Mouse (Mus musculus): ENCODE results near the gene Tnnt2.

The Tnnt2 gene

DNA sequence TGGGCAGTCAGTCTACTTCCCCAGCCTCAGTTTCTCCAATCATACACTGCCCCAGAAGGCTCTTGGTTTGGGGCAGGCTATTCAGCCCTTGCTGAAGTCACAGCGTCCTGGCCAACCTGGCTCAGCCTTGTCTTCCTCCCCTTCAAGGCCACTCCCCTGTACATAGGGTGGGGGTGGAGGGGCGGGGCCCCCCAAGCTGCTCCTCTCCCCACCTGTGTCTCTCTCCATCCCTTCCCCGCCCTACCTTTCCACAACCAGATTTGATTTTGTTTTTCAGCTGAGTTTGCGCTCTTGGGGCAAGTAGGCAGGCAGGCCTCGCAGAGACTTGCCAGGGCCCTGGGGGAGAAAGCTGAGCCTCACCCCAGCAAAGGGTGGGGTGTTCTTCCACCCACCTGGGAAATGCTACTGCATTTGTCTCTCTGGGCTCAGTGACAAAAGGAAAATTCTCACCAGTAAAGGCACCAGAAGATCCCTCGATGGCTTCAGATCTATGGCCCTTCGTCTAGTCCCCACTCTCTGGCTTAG, 63.9 kb downstream of the Tnnt2 start:
- DNase-seq (ENCODE audit: low spot score): no peak

All from urinary bladder, postnatal 14 days (tissue).